Mouse (Mus musculus) embryo, embryonic 9.5 days (tissue): ENCODE measurements around the gene Utp11.
A peak's percentile ranks its signal among the peaks of the same experiment; 100 is the strongest.

Experiments used
- DNase-seq: peaks from one replicate; pipeline ENCODE4 v3.0.0-alpha.2; 2017; ENCODE audit errors: extremely low spot score

Utp11 gene

DNA sequence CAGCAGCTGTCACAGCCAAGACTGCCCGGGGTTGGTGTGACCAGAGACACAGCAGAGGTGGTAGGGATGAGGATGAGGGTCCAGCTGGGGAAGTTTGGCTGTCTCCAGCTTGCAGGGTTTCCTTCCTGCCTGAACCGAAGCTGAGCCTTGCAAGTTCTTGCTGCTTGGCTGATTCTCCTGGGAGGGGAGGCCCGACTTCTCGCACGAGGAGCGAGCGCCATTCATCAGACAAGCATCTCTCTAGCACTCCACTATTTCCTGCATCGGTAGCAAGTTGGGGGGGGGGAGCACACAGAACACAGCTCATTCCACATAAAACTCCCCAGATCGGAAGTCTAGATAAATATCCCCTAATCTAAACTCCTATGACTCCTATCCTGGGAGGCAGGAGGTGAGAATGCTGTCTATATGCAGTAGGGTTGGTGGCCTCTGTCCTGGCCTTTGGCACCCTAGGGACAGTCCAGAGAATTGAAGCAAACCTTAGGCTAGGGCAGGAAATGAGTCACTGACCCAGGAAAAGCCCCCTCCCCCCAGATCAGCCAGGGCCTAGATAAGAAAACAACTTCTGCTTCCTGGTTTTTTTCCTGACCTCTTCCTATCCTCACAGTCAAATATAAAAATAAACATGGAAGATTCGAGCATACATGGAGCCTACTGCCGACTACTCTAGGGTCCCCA is 11.5 kb upstream of the Utp11 start:
- DNase-seq: peak; percentile 42

DNA sequence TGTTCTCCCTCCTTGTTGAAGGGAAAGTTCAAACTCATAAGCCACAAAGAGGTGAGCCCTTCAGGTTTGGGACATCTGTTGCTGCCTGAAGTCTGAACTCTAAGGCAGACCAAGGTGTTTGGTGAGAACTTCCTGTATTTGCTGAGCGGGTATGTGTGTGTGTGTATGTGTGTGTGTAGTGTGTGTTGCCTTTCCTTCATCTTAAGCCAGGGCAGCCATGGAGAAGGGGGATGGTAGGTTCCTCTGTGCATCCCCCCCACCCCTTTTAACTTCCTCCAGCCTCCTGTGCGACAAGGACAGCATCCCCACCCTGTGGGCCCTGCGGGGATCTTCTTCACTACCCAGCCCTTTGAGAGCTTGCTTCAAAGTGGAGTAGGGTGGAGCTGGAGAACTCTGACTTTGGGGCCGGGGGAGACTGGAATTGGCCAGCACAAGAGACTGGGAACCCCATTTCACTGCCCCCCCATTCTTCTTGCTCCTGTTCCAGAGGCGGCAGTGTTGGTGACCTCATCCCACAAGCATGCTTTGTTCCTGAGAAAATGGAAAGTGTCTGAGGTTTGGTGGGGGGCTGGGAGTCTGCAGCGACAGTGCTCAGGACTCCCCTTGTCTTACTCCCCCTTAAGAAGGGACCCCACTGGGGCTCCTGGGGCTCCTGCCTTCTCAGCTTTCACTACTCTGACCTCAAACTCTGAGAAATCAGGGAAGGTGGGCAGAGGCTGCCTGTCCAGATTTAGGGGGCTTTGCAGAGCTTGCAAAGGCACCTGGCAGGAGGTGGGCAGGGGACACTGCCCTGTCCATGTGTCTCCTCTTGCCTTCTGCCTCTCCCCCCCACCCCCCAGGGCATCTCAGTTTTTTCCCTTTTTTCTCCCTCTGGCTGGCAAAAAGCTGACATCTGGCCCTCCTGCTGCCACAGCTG is 10.7 kb upstream of the Utp11 start:
- DNase-seq: peak; percentile 48

DNA sequence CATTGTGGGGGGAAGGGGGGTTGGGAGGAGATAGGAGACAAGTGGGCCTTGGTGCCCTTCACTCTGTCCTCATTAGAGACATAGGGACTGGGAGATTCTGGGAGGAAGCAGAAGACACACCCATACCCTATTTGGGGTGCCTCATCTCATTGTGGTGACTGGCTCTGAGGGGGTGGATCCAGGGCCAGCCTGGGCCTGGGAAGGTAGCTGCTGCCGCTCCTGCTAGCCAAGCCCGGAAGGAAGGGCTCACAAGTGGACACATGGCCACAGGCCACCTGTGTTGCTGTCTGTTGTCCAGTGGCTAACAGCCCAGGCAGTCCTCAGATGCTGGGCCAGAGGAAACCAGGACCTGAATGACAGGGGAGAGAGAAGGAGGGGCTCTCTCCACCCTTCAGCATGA is 10.0 kb upstream of the Utp11 start:
- peak; percentile 34 for DNase-seq

DNA sequence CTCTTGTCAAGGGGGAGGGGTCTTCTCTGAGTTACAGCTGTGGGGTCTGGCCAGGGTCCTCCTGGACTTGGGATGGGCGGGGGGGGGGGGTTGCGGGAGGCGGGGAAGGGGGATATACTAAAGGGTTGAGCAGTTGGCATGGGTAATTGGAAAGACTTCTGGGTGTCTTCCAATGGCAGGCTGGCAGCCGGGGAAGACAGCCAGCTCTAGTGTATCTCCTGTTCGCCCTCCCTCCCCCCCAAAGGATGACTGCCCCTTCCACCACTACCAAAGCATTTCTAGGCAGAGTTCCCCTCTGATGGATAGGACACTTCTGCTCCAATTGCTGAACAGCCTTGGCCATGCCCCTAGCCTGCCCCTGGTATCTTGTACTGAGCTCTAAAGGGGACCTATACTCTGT is 8.5 kb upstream of the Utp11 start:
- no peak for DNase-seq

DNA sequence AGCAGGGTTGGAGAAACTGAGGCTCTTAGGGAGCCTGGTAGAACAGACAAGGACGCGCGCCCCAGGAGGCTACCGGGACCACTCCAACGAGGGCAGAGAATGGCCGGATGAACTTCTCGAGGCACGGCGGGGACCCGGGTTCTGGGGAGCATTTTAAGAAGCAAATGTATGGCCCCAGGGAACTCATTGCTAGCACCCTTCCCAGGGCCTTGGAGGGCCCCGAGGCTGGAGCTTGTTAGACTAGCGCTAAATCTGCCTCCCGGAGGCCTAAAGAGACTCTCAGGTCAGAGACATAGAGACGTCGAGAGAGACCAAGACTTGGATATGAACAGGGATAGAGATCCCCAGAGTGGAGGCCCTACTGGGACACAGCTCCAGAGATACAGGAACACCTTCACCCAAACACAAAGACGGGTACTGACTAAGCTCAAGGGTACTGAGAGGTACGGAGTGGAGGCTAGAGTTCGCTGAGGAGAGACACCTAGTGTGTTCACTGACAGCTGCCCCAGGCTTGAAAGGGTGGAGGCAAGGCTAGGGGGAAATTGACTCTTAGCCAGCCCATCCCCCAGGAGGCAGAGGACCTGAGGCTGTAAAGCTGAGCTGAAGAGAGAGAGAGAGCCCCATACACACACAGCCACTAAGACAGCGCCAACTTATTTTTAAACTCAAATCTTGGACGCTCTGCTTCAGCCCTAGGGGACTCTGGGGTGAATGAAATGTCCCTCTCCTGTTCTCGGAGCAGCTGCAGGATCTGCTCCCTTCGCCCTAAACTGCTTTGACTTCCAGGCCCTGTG is 7.8 kb upstream of the Utp11 start:
- DNase-seq: peak; percentile 48

DNA sequence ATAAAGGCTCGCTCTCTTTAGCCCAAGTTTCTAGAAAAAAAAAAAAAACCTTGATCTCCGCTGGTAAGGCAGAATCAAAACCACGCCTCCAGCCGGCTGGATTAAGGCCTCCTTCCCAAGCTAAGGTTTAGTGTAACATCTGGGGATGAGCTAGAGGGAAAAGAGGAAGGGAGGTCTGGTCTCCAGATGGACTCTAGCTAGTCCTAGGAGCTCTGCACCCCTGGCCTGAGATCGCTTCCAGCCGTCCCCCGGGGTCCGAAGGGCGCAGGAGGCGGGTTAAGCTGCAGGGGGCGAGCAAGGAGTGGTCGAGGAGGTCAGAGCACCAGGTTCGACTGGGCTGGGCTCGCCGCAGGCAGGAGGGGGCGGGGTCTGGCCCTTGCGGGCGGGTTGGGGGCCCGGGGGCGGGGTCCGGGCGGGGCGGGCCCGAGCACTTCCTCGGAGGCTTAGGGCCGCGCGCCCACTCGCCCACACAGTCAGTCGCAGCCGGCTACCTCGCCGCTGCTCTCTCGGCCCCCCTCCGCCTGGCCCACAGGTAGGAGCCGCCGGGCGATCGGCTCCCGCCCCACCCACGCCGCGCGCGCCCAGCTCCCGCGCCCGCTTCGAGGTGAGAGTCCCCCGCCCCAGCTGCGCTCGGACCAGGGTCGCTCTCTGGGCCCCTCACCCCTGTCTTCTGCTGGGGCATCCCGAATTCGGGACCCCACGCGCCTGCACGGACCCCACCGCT is 7.0 kb upstream of the Utp11 start, which contains the start of gene Fhl3:
Gene Fhl3 (plus strand): TSS at position 454 of the 724 bp plus-strand sequence.
- DNase-seq: peak; percentile 91

DNA sequence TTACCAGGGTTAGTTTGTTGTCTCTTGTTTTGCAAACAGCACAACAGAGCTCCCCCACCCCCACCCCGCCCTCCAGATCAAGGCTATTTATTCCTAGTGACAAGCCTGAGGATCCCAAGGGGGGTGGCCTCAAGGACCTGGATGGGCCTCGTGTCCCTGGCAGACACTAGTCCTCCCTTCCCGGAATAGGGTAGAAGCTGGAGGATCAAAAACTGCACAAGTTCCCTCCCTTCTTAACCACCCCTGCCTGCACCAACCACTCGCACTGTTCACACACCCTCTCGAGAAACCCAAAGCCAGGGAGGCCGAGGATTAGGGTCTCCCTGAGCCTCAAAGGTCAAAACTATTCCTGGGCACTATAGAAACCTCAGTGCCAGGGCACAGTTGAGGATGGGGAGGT is 6.4 kb upstream of the Utp11 start:
- DNase-seq: peak; percentile 33

DNA sequence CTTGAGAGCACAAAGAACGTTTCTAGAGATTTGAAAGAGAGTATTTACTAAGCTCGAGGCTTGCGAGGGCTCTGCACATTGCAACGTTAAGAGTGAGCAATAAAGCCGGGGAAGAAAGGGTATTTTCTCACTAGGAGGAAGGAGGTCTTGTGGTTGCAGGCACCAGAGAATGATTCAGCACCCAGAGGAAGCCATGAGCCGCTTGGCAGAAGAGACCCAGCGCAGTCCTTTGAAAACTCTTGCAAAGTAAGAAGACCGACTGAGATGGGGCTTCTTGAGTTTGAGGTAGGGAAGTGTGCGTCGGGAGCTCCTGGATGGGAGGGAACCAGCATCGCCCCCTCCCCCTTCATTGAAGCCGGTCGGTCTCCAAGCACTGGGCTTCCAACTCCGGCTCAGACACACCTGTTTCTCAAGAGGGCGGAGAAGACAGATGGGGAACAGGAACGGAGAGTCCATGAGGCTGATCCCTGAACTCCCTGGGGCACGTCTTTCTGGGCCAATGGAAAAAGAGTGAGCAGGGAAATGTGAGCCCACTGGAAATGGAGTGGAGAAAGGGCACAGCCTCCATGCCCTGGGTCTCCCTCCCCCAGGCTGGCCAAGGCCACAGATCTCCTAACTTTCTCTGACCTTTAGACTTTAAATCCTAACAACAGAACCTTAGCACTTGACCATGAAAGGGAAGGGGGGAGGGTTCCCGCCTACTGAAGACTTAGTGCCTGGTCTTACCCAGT is 2.6 kb upstream of the Utp11 start:
- no peak for DNase-seq

DNA sequence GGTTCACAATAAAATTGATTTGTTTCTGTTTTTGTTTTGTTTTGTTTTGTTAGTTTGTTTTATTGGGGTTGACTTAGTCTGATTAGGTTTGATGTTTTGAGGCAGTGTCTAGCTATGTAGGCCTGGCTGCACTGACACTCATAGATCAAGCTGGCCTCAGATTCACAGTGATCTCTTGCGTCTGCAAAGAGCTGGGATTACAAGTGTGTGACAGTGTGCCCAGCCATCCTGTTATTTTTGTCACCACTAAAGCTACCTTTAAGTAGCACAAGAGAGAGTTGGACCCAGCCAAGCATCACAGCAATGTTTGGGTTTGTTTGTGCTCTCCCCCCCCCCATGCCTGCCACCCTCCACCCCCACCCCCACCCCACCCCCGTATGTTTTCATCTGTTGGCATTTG is 1.2 kb upstream of the Utp11 start:
- DNase-seq: no peak

DNA sequence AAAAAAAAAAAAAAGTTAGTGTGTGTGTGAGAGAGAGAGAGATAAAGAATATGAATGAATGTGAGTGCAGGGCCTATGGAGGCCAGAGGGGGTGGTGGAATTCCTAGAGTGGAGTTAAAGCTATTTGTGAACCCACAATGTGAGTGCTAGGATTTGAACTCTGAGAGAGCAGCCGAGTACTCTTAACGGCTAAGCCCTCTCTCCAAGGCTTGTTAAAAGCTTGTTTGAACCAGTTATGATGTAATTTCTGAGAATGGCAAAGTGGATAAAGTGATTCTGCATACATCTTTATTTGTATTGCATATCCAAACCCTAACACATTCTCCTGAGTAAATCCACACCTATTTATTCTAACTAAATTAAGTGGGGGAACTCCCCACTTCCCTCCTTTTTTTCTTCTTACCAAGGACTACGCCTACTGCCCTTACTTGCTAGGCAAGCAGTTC is 961 bp downstream of the Utp11 start:
- no peak for DNase-seq

DNA sequence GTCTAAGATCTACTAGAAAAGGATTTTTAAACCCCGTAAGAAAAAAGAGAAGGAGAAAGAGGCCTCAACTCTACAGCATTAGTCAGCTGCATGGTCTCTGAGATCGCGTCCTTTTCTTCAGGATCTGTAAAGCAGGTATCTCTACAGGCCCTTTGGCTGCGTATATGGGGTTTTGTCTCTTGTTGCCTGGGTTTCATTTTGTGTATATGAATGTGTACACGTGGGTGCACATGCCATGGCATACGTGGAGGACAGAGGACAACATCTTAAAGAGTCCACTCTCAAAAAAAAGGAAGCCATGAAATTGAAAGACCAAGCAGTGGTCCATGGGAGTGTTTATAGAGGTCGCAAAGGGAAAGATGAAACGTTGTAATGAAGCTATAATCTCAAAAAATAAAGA is 1.9 kb downstream of the Utp11 start:
- DNase-seq: no peak

DNA sequence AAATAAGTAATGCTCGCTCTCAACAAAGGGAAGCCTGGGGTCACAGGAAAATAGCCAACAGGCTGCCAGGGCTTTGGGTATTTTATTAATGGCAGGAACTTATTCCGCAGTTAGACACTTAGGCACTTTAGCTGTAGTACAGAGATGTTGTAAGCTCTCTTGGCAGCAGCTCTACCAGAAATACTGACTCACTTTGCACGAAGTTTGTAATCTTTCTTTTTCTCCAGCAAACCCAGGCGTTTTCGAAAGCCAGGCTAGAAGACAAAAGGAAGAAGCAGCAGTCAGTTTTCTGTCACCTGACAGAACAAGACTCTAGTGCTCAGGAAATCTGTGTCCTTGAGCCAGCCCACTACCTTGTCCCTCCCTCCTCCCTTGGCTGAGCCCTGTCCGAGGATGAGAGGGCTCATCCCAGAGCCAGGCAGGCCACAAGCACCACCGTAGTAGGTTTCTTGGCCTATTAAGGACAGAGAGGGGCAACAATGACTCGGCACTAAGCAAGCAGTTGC is 7.5 kb downstream of the Utp11 start:
- DNase-seq: no peak

DNA sequence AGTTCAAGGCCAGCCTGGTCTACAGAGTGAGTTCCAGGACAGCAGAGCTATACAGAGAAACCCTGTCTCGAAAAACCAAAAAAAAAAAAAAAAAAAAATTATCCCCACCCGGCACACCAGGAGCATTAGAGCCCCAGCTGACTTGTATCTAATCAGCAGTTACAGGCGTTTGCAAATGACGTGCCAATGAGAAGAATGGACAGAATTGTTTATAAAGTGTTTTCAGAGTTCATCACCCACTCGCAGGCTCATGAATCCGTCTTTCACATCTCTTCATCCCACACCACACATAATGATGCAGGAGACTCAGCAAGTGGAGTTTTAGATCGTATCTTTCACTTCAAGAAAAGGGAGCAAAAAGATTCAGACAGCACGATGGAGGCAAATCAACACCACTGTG is 7.9 kb downstream of the Utp11 start:
- DNase-seq: no peak

DNA sequence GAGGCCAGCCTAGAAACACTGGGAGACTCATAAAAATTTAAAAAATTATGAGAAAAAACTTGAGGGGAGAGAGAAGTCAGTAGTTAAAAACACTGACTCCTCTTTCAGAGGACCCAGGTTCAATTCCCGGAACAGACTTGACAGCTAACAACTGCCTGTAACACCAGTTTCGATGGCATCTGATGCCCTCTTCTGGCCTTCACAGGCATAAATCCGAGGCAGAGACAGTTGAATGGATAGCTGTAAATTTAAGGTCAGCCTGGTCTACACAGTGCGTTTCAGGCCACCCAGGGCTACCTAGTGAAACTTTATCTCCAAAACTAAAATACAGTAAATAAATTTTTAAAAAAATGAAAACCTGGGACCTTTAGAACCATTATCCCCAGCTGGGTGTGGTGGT is 8.4 kb downstream of the Utp11 start:
- no peak for DNase-seq

DNA sequence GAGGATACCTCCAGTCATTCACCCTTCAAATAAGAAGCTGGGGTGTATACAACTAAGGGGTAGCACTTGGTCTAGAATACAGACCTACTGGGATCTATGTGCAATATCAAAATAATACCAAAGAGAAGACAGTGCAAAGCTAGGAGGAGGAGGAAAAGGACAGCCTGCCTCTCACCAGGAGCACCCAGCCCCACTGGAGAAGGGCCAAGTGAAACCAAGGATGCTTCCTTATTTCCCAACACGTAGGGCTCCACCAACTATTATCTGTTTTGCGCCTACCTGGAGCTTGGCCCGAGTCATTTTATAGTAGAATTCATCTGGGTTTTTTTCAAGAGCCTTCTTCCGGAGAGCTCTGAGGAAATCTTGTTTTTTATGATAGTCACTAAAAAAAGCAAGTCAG is 9.9 kb downstream of the Utp11 start:
- DNase-seq: no peak

DNA sequence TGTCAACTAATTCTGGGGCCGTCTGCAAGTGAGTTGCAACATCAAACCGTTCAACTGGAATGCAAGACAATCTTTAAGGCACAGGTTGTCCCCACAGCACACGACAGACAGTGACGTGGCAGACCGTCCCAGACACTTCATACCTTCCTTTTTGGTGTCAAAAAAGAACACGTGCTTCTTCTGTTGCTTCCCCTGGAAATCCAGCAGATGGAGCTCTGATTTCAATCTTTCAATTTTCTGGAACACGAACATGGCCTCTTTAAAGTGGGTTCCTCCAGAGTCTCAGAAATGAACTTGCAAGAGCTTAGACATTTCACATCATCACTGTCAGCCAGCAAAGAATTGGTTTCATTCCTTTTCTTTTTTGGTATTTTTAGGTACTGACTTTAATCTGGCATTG is 11.1 kb downstream of the Utp11 start:
- no peak for DNase-seq

DNA sequence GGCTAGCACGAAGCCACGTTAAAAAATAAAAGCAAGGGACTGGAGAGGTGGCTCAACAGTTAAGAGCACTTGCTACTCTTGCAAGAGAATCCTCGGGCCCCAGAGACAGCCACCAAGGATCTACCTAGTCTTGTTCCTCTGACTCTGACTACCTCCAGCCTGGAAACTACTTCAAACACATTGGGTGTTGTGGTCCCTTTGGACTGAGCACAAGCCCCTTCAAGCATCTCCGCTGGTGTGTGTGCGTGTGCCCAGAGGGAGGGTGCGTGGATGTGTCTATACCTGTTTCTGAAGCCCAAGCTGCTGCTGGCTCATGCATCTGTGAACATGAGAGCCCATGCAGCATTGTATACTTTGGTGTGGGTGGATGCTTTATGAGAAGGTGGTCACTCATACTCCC is 17.4 kb downstream of the Utp11 start:
- DNase-seq: no peak

DNA sequence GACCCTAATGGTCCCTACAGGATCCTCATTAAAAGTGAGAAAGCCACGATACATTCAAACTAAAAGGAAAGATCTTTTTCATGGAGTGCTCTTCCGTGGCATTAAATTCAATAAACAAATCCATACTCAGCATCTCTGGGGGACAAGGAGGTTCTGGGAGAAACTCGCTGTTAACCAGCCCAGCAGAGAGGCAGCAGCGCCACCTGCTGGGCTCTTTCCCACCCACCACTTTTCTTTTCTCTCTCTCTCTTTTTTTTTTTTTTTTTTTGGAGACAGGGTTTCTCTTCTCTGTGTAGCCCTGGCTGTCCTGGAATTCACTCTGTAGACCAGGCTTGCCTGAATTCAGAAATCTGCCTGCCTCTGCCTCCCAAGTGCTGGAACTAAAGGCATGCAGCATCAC is 18.4 kb downstream of the Utp11 start:
- peak; percentile 67 for DNase-seq

DNA sequence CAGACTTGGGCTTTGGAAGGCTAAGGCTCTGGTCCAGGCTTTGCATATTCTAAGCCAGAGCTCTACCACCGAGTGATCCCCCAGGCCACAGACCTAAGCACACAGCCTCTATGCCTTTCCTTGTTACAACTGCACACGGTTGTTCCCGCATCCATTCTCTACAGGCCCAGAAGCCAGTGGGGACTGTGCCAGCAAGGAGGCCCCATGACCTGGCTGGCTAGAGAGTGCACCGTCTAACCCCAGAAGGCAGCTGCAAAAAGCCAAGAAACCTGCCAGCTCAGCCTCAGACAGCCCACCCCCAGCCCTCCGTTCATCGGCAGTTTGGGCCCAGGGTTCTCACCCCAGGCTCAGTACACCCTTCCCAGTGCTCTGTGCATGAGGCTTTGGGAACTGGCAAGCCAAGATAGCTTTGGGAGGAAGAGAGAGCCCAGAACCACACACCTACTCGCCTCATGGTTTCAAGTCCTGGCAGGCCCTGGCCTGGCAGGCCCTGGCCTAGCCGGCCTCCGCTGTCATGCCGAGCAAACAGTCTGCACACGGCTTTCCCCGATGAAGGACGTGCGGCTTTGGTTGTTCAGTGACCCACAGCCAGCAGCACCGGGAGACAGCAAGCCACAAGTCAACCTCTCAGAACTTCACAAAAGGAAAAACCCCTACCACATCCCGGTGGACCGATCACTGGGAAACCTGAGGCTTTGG is 18.9 kb downstream of the Utp11 start:
- no peak for DNase-seq
